8 mouse cellular contexts compared by ENCODE assay signal in genomic region chr11:75999440-76000155, GRCm38 (mm10). TPM values are rescaled to one million over a fixed set of nuclear protein-coding genes. Genes with fewer than 3 reads are reported as not detected.
DNase-seq lines count a peak whose midpoint lies in the region; ATAC-seq and TF ChIP-seq lines count a peak whose summit lies in the region.

1700016K19Rik (plus strand) TSS chr11:75999912.

- H3K27me3 ChIP-seq in forebrain, embryonic 14.5 days (replicated peaks; ENCODE audit: control insufficient read depth, insufficient read depth, low read length): no peaks in the 10 kb centered on the region
- peaks cover 10% of the 10 kb centered on the region for H3K27me3 ChIP-seq in liver, embryonic 16.5 days (ENCODE audit: control insufficient read depth, insufficient read depth, low read depth, low read length)
- H3K27me3 ChIP-seq in neural tube, embryonic 14.5 days (ENCODE audit: control insufficient read depth, insufficient read depth, low read length): no peaks in the 10 kb centered on the region; the same call in 1 of the 2 replicates
- H3K27me3 ChIP-seq in testis, adult 2 months (ENCODE audit: control insufficient read depth, insufficient read depth, low read length): no peaks in the 10 kb centered on the region

- intact Hi-C loops in heart, postnatal 14 days (cut with DNase I): loop anchor here (10.0 kb wide), 1 partner anchor 405 kb away; the partner anchor contains the start of gene Timm22

- peak; percentile 99 for ATAC-seq in CD4-positive, CD25-positive, alpha-beta regulatory T cell, adult 4 months
- ATAC-seq in cerebellum, adult (ENCODE audit: insufficient number of reproducible peaks, low FRiP score, low TSS enrichment): peak; percentile 75; the same call in 1 of the 2 replicates
- peak; percentile 82 for ATAC-seq in forebrain, embryonic 14.5 days
- ATAC-seq in liver, embryonic 16.5 days (ENCODE audit: low read depth): no peak
- ATAC-seq in neural tube, embryonic 14.5 days (ENCODE audit: low read depth): peak; percentile 87

- H3K36me3 ChIP-seq in forebrain, embryonic 14.5 days (ENCODE audit: control insufficient read depth, insufficient read depth, low read length): no peaks in the 10 kb centered on the region
- H3K36me3 ChIP-seq in liver, embryonic 16.5 days (ENCODE audit: control insufficient read depth, insufficient read depth): no peaks in the 10 kb centered on the region
- no peaks in the 10 kb centered on the region for H3K36me3 ChIP-seq in neural tube, embryonic 14.5 days (ENCODE audit: control insufficient read depth, insufficient read depth, low read length)
- H3K36me3 ChIP-seq in testis, adult 2 months (ENCODE audit: control insufficient read depth, insufficient read depth, low read length): no peaks in the 10 kb centered on the region

- no peaks in the 10 kb centered on the region for H3K9me3 ChIP-seq in forebrain, embryonic 14.5 days (replicated peaks; ENCODE audit: control insufficient read depth, low read length)
- H3K9me3 ChIP-seq in liver, embryonic 16.5 days (replicated peaks; ENCODE audit: control insufficient read depth, low read length): no peaks in the 10 kb centered on the region
- H3K9me3 ChIP-seq in neural tube, embryonic 14.5 days (ENCODE audit: control insufficient read depth, low read length): no peaks in the 10 kb centered on the region

- peak within 1 kb of the TSS; percentile 48 for H3K4me3 ChIP-seq in forebrain, embryonic 14.5 days (ENCODE audit: low read depth, low read length)
- H3K4me3 ChIP-seq in liver, embryonic 16.5 days (ENCODE audit: low read depth, low read length): peak within 1 kb of the TSS; percentile 60
- H3K4me3 ChIP-seq in neural tube, embryonic 14.5 days (ENCODE audit: low read depth, low read length): peak within 1 kb of the TSS; percentile 48
- H3K4me3 ChIP-seq in testis, adult 2 months (ENCODE audit: control insufficient read depth, low read depth, low read length): peak within 1 kb of the TSS; percentile 97

- peak within 1 kb of the TSS; percentile 59 for H3K9ac ChIP-seq in forebrain, embryonic 14.5 days (ENCODE audit: low read length)
- H3K9ac ChIP-seq in liver, embryonic 16.5 days (ENCODE audit: low read depth, low read length): peak within 1 kb of the TSS; percentile 20; the same call in 1 of the 2 replicates
- H3K9ac ChIP-seq in neural tube, embryonic 14.5 days (replicated peaks; ENCODE audit: low read depth, low read length): peak within 1 kb of the TSS; percentile 48

- peak; percentile 90 for DNase-seq in forebrain, embryonic 14.5 days (ENCODE audit: low spot score)
- DNase-seq in heart, postnatal 14 days: peak; percentile 69 to 83
- peak; percentile 60 for DNase-seq in large intestine, adult 2 months (ENCODE audit: low read depth, low spot score)

- H3K4me2 ChIP-seq in forebrain, embryonic 14.5 days (ENCODE audit: low read length): peak within 1 kb of the TSS; percentile 75
- peak within 1 kb of the TSS; percentile 68 for H3K4me2 ChIP-seq in liver, embryonic 16.5 days (ENCODE audit: low read depth, low read length)
- peak within 1 kb of the TSS; percentile 76 for H3K4me2 ChIP-seq in neural tube, embryonic 14.5 days (ENCODE audit: low read depth, low read length)

- TF ChIP-seq POLR2A in testis, adult 2 months (IDR thresholded peaks at IDR 0.05; ENCODE audit: control insufficient read depth, low read depth, low read length): peak; percentile 82

- peak; percentile 61; the same call in 1 of the 2 replicates for TF ChIP-seq CTCF in testis, adult 2 months (IDR thresholded peaks at IDR 0.05; ENCODE audit: control insufficient read depth, insufficient read depth, insufficient replicate concordance, low read depth, low read length)

- 12% methylated on average over 36 of the region's 36 CpGs for WGBS in forebrain, embryonic 14.5 days
- WGBS in large intestine, adult 2 months: 10% methylated on average over 35 of the region's 36 CpGs
- WGBS in liver, embryonic 16.5 days (ENCODE audit: insufficient replicate concordance): 10% methylated on average over 36 of the region's 36 CpGs
- 12% methylated on average over 36 of the region's 36 CpGs for WGBS in neural tube, embryonic 14.5 days

- no peak within 1 kb of the TSS for H3K27ac ChIP-seq in forebrain, embryonic 14.5 days (ENCODE audit: low read depth, low read length)
- no peak within 1 kb of the TSS for H3K27ac ChIP-seq in liver, embryonic 16.5 days (ENCODE audit: low read length)
- no peak within 1 kb of the TSS for H3K27ac ChIP-seq in neural tube, embryonic 14.5 days (ENCODE audit: low read depth, low read length)
- H3K27ac ChIP-seq in testis, adult 2 months (ENCODE audit: control insufficient read depth, insufficient read depth, low read depth, low read length): peak within 1 kb of the TSS; percentile 72

- peaks cover 2% of the 10 kb centered on the region; the same call in 1 of the 2 replicates for H3K4me1 ChIP-seq in forebrain, embryonic 14.5 days (ENCODE audit: control insufficient read depth, insufficient read depth, low read length)
- H3K4me1 ChIP-seq in liver, embryonic 16.5 days (ENCODE audit: control insufficient read depth, low read depth, low read length): no peaks in the 10 kb centered on the region; the same call in 1 of the 2 replicates
- no peaks in the 10 kb centered on the region for H3K4me1 ChIP-seq in neural tube, embryonic 14.5 days (ENCODE audit: control insufficient read depth, insufficient read depth, low read length)
- H3K4me1 ChIP-seq in testis, adult 2 months (ENCODE audit: control insufficient read depth, insufficient read depth, low read length): peaks cover 11% of the 10 kb centered on the region

RNA-seq across cellular contexts. Expression of gene 1700016K19Rik, which starts in this region (rescaled TPM):
- not detected for polyA plus RNA-seq in CD4-positive, CD25-positive, alpha-beta regulatory T cell, adult 4 months (2017; shearing (Covaris generic))
- 1.8 and 2.5 TPM in 2 replicates for polyA plus RNA-seq in forebrain, embryonic 14.5 days (2014; fragmentation: Nextera tagmentation; extraction: Ambion mirVana)
- total RNA-seq in heart, postnatal 14 days (2021): under 1 TPM in 1 of 2 experiments, not detected in 1; 0.62 TPM
- polyA plus RNA-seq in large intestine, adult 2 months (2012; rRNA removed): 0.42 TPM in 1 of 2 replicates, not detected in the other
- not detected in 2 replicates for polyA plus RNA-seq in liver, embryonic 16.5 days (2015; fragmentation: Nextera tagmentation; extraction: Ambion mirVana)
- 1.2 and 1.7 TPM in 2 replicates for polyA plus RNA-seq in neural tube, embryonic 14.5 days (2014; fragmentation: Nextera tagmentation; extraction: Ambion mirVana)
- 287 and 288 TPM in 2 replicates for polyA plus RNA-seq in testis, adult 2 months (2012; rRNA removed)

Comparison
In these comparisons a context has a peak if more than half of its experiments do, and no peak if none do; other contexts are left out.
1. RNA of gene 1700016K19Rik (polyA plus RNA-seq): 287 to 288 TPM in testis, adult 2 months; 1.8 to 2.5 TPM in forebrain, embryonic 14.5 days, 1.2 to 1.7 TPM in neural tube, embryonic 14.5 days, 0.42 TPM in large intestine, adult 2 months, not detected in CD4-positive, CD25-positive, alpha-beta regulatory T cell, adult 4 months and not detected in liver, embryonic 16.5 days; every median in the first group is over 10 times any median in the second.
2. Peak in ATAC-seq in CD4-positive, CD25-positive, alpha-beta regulatory T cell, adult 4 months; RNA of the gene not detected or under 1 TPM.
3. Peak in DNase-seq in heart, postnatal 14 days; RNA of the gene not detected or under 1 TPM.
4. Peak in DNase-seq in large intestine, adult 2 months; RNA of the gene not detected or under 1 TPM.
5. Peak in every context shown above with its lines, with median percentiles within 50 percentile points of each other: DNase-seq, H3K4me2 ChIP-seq, H3K4me3 ChIP-seq and H3K9ac ChIP-seq.